In genomic region chr17:49793965-49794364, GRCm38 (mm10) we compare ENCODE assay signal across 20 mouse cellular contexts.
DNase-seq lines count a peak whose midpoint lies in the region; ATAC-seq lines count a peak whose summit lies in the region.
"Had no signal": no experiment of that assay in that cellular context is flagged by ENCODE, and none has a peak within 500 bp of the region (broad histone marks: within the 10 kb centered on the region; RNA-seq: fewer than 3 reads in every experiment).

No protein-coding gene starts in this region.

- H3K9ac ChIP-seq in limb, embryonic 11.5 days (ENCODE audit: low read length): no peak overlapping the region
- H3K9ac ChIP-seq: forebrain, embryonic 12.5 days; kidney, embryonic 15.5 days; liver, embryonic 13.5 days; midbrain, embryonic 13.5 days; neural tube, embryonic 15.5 days had no signal

- DNase-seq in limb, embryonic 11.5 days (ENCODE audit: low spot score): peak; percentile 18
- DNase-seq in limb, embryonic 10.5 days (ENCODE audit: low spot score): no peak
- peak; percentile 35 for DNase-seq in testis, postnatal 10 days (ENCODE audit: low spot score)
- no peak for DNase-seq in testis, postnatal 14 days (ENCODE audit: low spot score)
- peak; percentile 69 for DNase-seq in R1 (ENCODE audit: low read depth, low spot score)
- no peak for DNase-seq in frontal cortex, adult 2 months (ENCODE audit: extremely low spot score in 1 of 2, low spot score in 1 of 2)
- no peak for DNase-seq in heart, postnatal 36 days
- DNase-seq: adrenal gland, adult 2 months; cerebellum, adult 9-10 months; gastrocnemius, postnatal 36 days; layer of hippocampus, postnatal 36 days; liver, embryonic 13.5 days; right cerebral cortex, postnatal 14 days had no signal

- no peak overlapping the region for H3K4me2 ChIP-seq in limb, embryonic 11.5 days (ENCODE audit: low read depth, severe bottlenecking)
- H3K4me2 ChIP-seq: forebrain, embryonic 12.5 days; kidney, embryonic 15.5 days; liver, embryonic 13.5 days; midbrain, embryonic 13.5 days; neural tube, embryonic 15.5 days had no signal

- WGBS in limb, embryonic 11.5 days: 96% methylated on average over 3 of the region's 3 CpGs
- 99% methylated on average over 3 of the region's 3 CpGs for WGBS in limb, embryonic 10.5 days

- intact Hi-C loops in heart, postnatal 36 days (cut with DNase I): no loop called here

- no peak overlapping the region for H3K27ac ChIP-seq in limb, embryonic 11.5 days (replicated peaks; ENCODE audit: low read depth, low read length)
- no peak overlapping the region for H3K27ac ChIP-seq in limb, embryonic 10.5 days
- H3K27ac ChIP-seq: forebrain, embryonic 12.5 days; heart, embryonic 10.5 days; kidney, embryonic 15.5 days; liver, embryonic 13.5 days; midbrain, embryonic 13.5 days; neural tube, embryonic 15.5 days had no signal

- H3K36me3 ChIP-seq in limb, embryonic 11.5 days (ENCODE audit: control insufficient read depth, insufficient read depth, low read length): no peaks in the 10 kb centered on the region
- H3K36me3 ChIP-seq in limb, embryonic 10.5 days: no peaks in the 10 kb centered on the region
- H3K36me3 ChIP-seq: forebrain, embryonic 12.5 days; heart, embryonic 10.5 days; kidney, embryonic 15.5 days; liver, embryonic 13.5 days; midbrain, embryonic 13.5 days; neural tube, embryonic 15.5 days had no signal

- no peaks in the 10 kb centered on the region for H3K4me1 ChIP-seq in limb, embryonic 11.5 days (ENCODE audit: control insufficient read depth, insufficient read depth, low read length)
- 0 out of 2 replicates have a peak, but pooled peaks cover 4% of the 10 kb centered on the region for H3K4me1 ChIP-seq in limb, embryonic 10.5 days
- H3K4me1 ChIP-seq: heart, embryonic 10.5 days; liver, embryonic 13.5 days; midbrain, embryonic 13.5 days; neural tube, embryonic 15.5 days had no signal

- no peaks in the 10 kb centered on the region for H3K9me3 ChIP-seq in limb, embryonic 11.5 days (ENCODE audit: control insufficient read depth, low read length)
- no peaks in the 10 kb centered on the region for H3K9me3 ChIP-seq in limb, embryonic 10.5 days (replicated peaks)
- H3K9me3 ChIP-seq: heart, embryonic 10.5 days; kidney, embryonic 15.5 days; liver, embryonic 13.5 days; midbrain, embryonic 13.5 days; neural tube, embryonic 15.5 days had no signal

- no peak for ATAC-seq in limb, embryonic 11.5 days (ENCODE audit: insufficient number of reproducible peaks, low FRiP score, low TSS enrichment, low read depth)
- ATAC-seq: intestine, embryonic 16.5 days; midbrain, embryonic 13.5 days had no signal

- H3K27me3 ChIP-seq in limb, embryonic 11.5 days (ENCODE audit: control insufficient read depth, insufficient read depth, low read length): no peaks in the 10 kb centered on the region
- H3K27me3 ChIP-seq in limb, embryonic 10.5 days (ENCODE audit: low read depth, poor library complexity, severe bottlenecking): no peaks in the 10 kb centered on the region
- H3K27me3 ChIP-seq: forebrain, embryonic 12.5 days; kidney, embryonic 15.5 days; liver, embryonic 13.5 days; midbrain, embryonic 13.5 days; neural tube, embryonic 15.5 days had no signal

- no peak overlapping the region for H3K4me3 ChIP-seq in limb, embryonic 11.5 days (ENCODE audit: low read depth, low read length)
- no peak overlapping the region for H3K4me3 ChIP-seq in limb, embryonic 10.5 days
- H3K4me3 ChIP-seq: forebrain, embryonic 12.5 days; heart, embryonic 10.5 days; kidney, embryonic 15.5 days; liver, embryonic 13.5 days; midbrain, embryonic 13.5 days; myocyte; neural tube, embryonic 15.5 days had no signal

Comparison
In these comparisons a context has a peak if more than half of its experiments do, and no peak if none do; other contexts are left out.
1. DNase-seq: peak in limb, embryonic 11.5 days (single experiment), testis, postnatal 10 days (single experiment) and R1 (single experiment); none in limb, embryonic 10.5 days (single experiment), testis, postnatal 14 days (single experiment), frontal cortex, adult 2 months (0 of 2) and heart, postnatal 36 days (0 of 2).